Mouse (Mus musculus) hindbrain, embryonic 13.5 days (tissue): ENCODE results near the gene Mprip. TPM values are rescaled to one million over a fixed set of nuclear protein-coding genes. Genes with fewer than 3 reads are reported as not detected.
A peak's percentile ranks its signal among the peaks of the same experiment; 100 is the strongest.
"Not testable (repeated sequence)": the region's sequence is repeated elsewhere in the genome, so short reads cannot be mapped to it uniquely, and the experiment has no call there.

Source experiments
- ATAC-seq: fragments of 200-750 bp; cut with Nextera tagmentation; 2 replicates; pipeline ENCODE4 v1.8.0; 2017; ENCODE audit warnings: moderate TSS enrichment; ENCODE audit not compliant: low FRiP score
- H3K27ac ChIP-seq: fragments of 300-500 bp; sonication (generic); 2 replicates; pipeline ENCODE4 v1.5.1; 2015; ENCODE audit warnings: inconsistent platforms, mild to moderate bottlenecking, moderate library complexity
- H3K27me3 ChIP-seq: fragments of 300-500 bp; sonication (generic); 2 replicates; pipeline ENCODE4 v1.6.1; 2015; ENCODE audit warnings: mild to moderate bottlenecking, inconsistent platforms
- H3K36me3 ChIP-seq: fragments of 300-500 bp; sonication (generic); 2 replicates; pipeline ENCODE4 v1.6.1; 2015; ENCODE audit warnings: mild to moderate bottlenecking, inconsistent platforms
- H3K4me1 ChIP-seq: fragments of 300-500 bp; sonication (generic); replicated peaks from 2 replicates; pipeline ENCODE4 v1.6.1; 2015; ENCODE audit warnings: inconsistent platforms
- H3K4me2 ChIP-seq: fragments of 300-500 bp; sonication (generic); 2 replicates; pipeline ENCODE4 v1.6.1; 2015; ENCODE audit warnings: inconsistent platforms, mild to moderate bottlenecking, moderate library complexity
- H3K4me3 ChIP-seq: fragments of 300-500 bp; sonication (generic); 2 replicates; pipeline ENCODE4 v1.5.1; 2015; ENCODE audit warnings: mild to moderate bottlenecking, inconsistent platforms
- H3K9ac ChIP-seq: fragments of 300-500 bp; sonication (generic); 2 replicates; pipeline ENCODE4 v1.6.1; 2015; ENCODE audit warnings: mild to moderate bottlenecking, inconsistent platforms
- H3K9me3 ChIP-seq: fragments of 300-500 bp; sonication (generic); 2 replicates; pipeline ENCODE4 v1.6.1; 2016; ENCODE audit warnings: inconsistent platforms
- WGBS: fragments of 180-500 bp; shearing (Covaris S2); methylation state at CpG from one replicate; pipeline ENCODE4 v1.1.7; 2015; 5-methylcytosine and 5-hydroxymethylcytosine counted together
- polyA plus RNA-seq: library from polyadenylated mRNA; unstranded; fragments of >200 nt; fragmentation: Nextera tagmentation; extraction: Ambion mirVana; gene quantifications from 2 replicates; pipeline ENCODE4 v1.2.1, GENCODE M21; 2015

The Mprip gene
- polyA plus RNA-seq, 1 experiment from 2014 or later = 37.9 TPM

GRCm38 (mm10) chr11:59662249-59662788 is 1.2 kb downstream of the Mprip start:
- peaks cover 49% of the 10 kb centered on the region for H3K4me1 ChIP-seq
- no peaks in the 10 kb centered on the region for H3K36me3 ChIP-seq
- ATAC-seq = peak; percentile 99
- no peaks in the 10 kb centered on the region for H3K27me3 ChIP-seq
- peak overlapping the region; percentile 91 for H3K27ac ChIP-seq
- peak overlapping the region; percentile 64 for H3K4me3 ChIP-seq
- peak overlapping the region; percentile 94 for H3K4me2 ChIP-seq
- H3K9me3 ChIP-seq = no peaks in the 10 kb centered on the region
- H3K9ac ChIP-seq = peak overlapping the region; percentile 87
- WGBS = 1% methylated on average over 65 of the region's 82 CpGs

- H3K4me1 ChIP-seq = peaks cover 57% of the 10 kb centered on the region
- H3K27ac ChIP-seq = peak overlapping the region; percentile 91
- H3K36me3 ChIP-seq = no peaks in the 10 kb centered on the region
- no peaks in the 10 kb centered on the region for H3K27me3 ChIP-seq
- H3K9me3 ChIP-seq = no peaks in the 10 kb centered on the region
- WGBS = 6% methylated on average over 30 of the region's 30 CpGs
- peak; percentile 47 for ATAC-seq
- H3K9ac ChIP-seq = peak overlapping the region; percentile 87
- H3K4me2 ChIP-seq = peak overlapping the region; percentile 94
- H3K4me3 ChIP-seq = peak overlapping the region; percentile 64
Observed at GRCm38 (mm10) chr11:59662877-59663775, 2.0 kb downstream of the Mprip start.

- peak overlapping the region; percentile 87 for H3K9ac ChIP-seq
- 16% methylated on average over 3 of the region's 3 CpGs for WGBS
- no peaks in the 10 kb centered on the region for H3K36me3 ChIP-seq
- H3K4me2 ChIP-seq = peak overlapping the region; percentile 94
- peak overlapping the region; percentile 64 for H3K4me3 ChIP-seq
- peak overlapping the region; percentile 91; the same call in 1 of the 2 replicates for H3K27ac ChIP-seq
- no peaks in the 10 kb centered on the region for H3K27me3 ChIP-seq
- H3K4me1 ChIP-seq = peaks cover 58% of the 10 kb centered on the region
- no peak for ATAC-seq
- H3K9me3 ChIP-seq = no peaks in the 10 kb centered on the region
Observed at GRCm38 (mm10) chr11:59663776-59664320, 2.7 kb downstream of the Mprip start.

GRCm38 (mm10) chr11:59664818-59665217 is 3.7 kb downstream of the Mprip start:
- Histone ChIP-seq H3K9me3 (no peaks in the 10 kb centered on the region), H3K27me3 (no peaks in the 10 kb centered on the region), H3K36me3 (no peaks in the 10 kb centered on the region), H3K4me2 (peak overlapping the region; percentile 94), H3K27ac (peak overlapping the region; percentile 64), H3K9ac (peak overlapping the region; percentile 87), H3K4me1 (peaks cover 62% of the 10 kb centered on the region), H3K4me3 (peak overlapping the region; percentile 64)
- ATAC-seq = no peak
- WGBS = 49% methylated on average over 3 of the region's 3 CpGs

GRCm38 (mm10) chr11:59671049-59671693 is 10.1 kb downstream of the Mprip start:
- no peak for ATAC-seq
- Histone ChIP-seq H3K4me2 (no peak overlapping the region), H3K9me3 (no peaks in the 10 kb centered on the region), H3K4me1 (peaks cover 54% of the 10 kb centered on the region), H3K4me3 (no peak overlapping the region), H3K27ac (no peak overlapping the region), H3K27me3 (no peaks in the 10 kb centered on the region), H3K36me3 (no peaks in the 10 kb centered on the region), H3K9ac (no peak overlapping the region)
- WGBS = 80% methylated on average over 4 of the region's 4 CpGs

GRCm38 (mm10) chr11:59674013-59674412 is 12.9 kb downstream of the Mprip start:
- Histone ChIP-seq H3K27me3 (no peaks in the 10 kb centered on the region), H3K27ac (no peak overlapping the region), H3K9me3 (no peaks in the 10 kb centered on the region), H3K4me3 (no peak overlapping the region), H3K4me1 (peaks cover 37% of the 10 kb centered on the region), H3K36me3 (peaks cover 4% of the 10 kb centered on the region; the same call in 1 of the 2 replicates), H3K9ac (no peak overlapping the region), H3K4me2 (no peak overlapping the region)
- 90% methylated on average over 3 of the region's 3 CpGs for WGBS
- no peak for ATAC-seq

- H3K4me2 ChIP-seq, H3K9me3 ChIP-seq, H3K27ac ChIP-seq, H3K36me3 ChIP-seq, H3K4me3 ChIP-seq, H3K27me3 ChIP-seq, H3K9ac ChIP-seq, ATAC-seq: not testable (repeated sequence)
- WGBS = over 99% methylated on average over 8 of the region's 8 CpGs
- peaks cover 36% of the 10 kb centered on the region for H3K4me1 ChIP-seq
Observed at GRCm38 (mm10) chr11:59674746-59675145, 13.6 kb downstream of the Mprip start.

GRCm38 (mm10) chr11:59677767-59678166 is 16.7 kb downstream of the Mprip start:
- Histone ChIP-seq H3K9ac (no peak overlapping the region), H3K4me2 (no peak overlapping the region), H3K27ac (no peak overlapping the region), H3K36me3 (peaks cover 4% of the 10 kb centered on the region; the same call in 1 of the 2 replicates), H3K4me1 (peaks cover 16% of the 10 kb centered on the region; the same call in 1 of the 2 replicates), H3K9me3 (no peaks in the 10 kb centered on the region), H3K4me3 (no peak overlapping the region), H3K27me3 (no peaks in the 10 kb centered on the region)
- WGBS = 99% methylated on average over 2 of the region's 2 CpGs
- ATAC-seq = no peak

- Histone ChIP-seq H3K9ac (no peak overlapping the region), H3K27ac (no peak overlapping the region), H3K4me1 (peaks cover 15% of the 10 kb centered on the region; the same call in 1 of the 2 replicates), H3K4me2 (no peak overlapping the region), H3K36me3 (peaks cover 4% of the 10 kb centered on the region; the same call in 1 of the 2 replicates), H3K9me3 (no peaks in the 10 kb centered on the region), H3K4me3 (no peak overlapping the region), H3K27me3 (no peaks in the 10 kb centered on the region)
- ATAC-seq = no peak
- 98% methylated on average over 2 of the region's 2 CpGs for WGBS
Observed at GRCm38 (mm10) chr11:59678693-59679092, 17.6 kb downstream of the Mprip start.

- ATAC-seq = no peak
- WGBS = 93% methylated on average over 5 of the region's 5 CpGs
- H3K9me3 ChIP-seq = no peaks in the 10 kb centered on the region
- no peak overlapping the region for H3K4me3 ChIP-seq
- peaks cover 4% of the 10 kb centered on the region; the same call in 1 of the 2 replicates for H3K36me3 ChIP-seq
- no peak overlapping the region for H3K4me2 ChIP-seq
- no peak overlapping the region for H3K27ac ChIP-seq
- H3K4me1 ChIP-seq = peaks cover 12% of the 10 kb centered on the region; the same call in 1 of the 2 replicates
- H3K9ac ChIP-seq = no peak overlapping the region
- H3K27me3 ChIP-seq = no peaks in the 10 kb centered on the region
Observed at GRCm38 (mm10) chr11:59680111-59680510, 19.0 kb downstream of the Mprip start.

- H3K9ac ChIP-seq = no peak overlapping the region
- 95% methylated on average over 6 of the region's 6 CpGs for WGBS
- H3K9me3 ChIP-seq = no peaks in the 10 kb centered on the region
- H3K4me2 ChIP-seq = no peak overlapping the region
- ATAC-seq = no peak
- H3K4me1 ChIP-seq = peaks cover 6% of the 10 kb centered on the region; the same call in 1 of the 2 replicates
- no peaks in the 10 kb centered on the region for H3K27me3 ChIP-seq
- no peak overlapping the region for H3K27ac ChIP-seq
- H3K4me3 ChIP-seq = no peak overlapping the region
- H3K36me3 ChIP-seq = no peaks in the 10 kb centered on the region
Observed at GRCm38 (mm10) chr11:59684956-59685355, 23.9 kb downstream of the Mprip start.

GRCm38 (mm10) chr11:59694533-59694932 is 33.4 kb downstream of the Mprip start:
- 71% methylated on average over 1 of the region's 1 CpGs for WGBS
- no peak for ATAC-seq
- Histone ChIP-seq H3K36me3 (peaks cover 32% of the 10 kb centered on the region), H3K4me2 (no peak overlapping the region), H3K4me3 (no peak overlapping the region), H3K27ac (peak overlapping the region; percentile 26; the same call in 1 of the 2 replicates), H3K9ac (no peak overlapping the region), H3K4me1 (peaks cover 16% of the 10 kb centered on the region), H3K9me3 (no peaks in the 10 kb centered on the region), H3K27me3 (no peaks in the 10 kb centered on the region)
